Mouse (Mus musculus) cerebellum, adult 2 months (tissue): ENCODE measurements around the gene Wipf3.

Experiments
- CTCF ChIP-seq: fragments of 200-500 bp; IDR thresholded peaks from 2 replicates; pipeline ENCODE4 v1.5.1; 2011; ENCODE audit warnings: low read depth, mild to moderate bottlenecking, control low read depth, low read length, moderate library complexity, borderline replicate concordance; ENCODE audit not compliant: insufficient read depth
- POLR2A ChIP-seq: fragments of 200-500 bp; IDR thresholded peaks from 2 replicates; pipeline ENCODE4 v1.6.1; 2011; ENCODE audit warnings: low read length, control low read depth, borderline replicate concordance; ENCODE audit not compliant: insufficient read depth

DNA sequence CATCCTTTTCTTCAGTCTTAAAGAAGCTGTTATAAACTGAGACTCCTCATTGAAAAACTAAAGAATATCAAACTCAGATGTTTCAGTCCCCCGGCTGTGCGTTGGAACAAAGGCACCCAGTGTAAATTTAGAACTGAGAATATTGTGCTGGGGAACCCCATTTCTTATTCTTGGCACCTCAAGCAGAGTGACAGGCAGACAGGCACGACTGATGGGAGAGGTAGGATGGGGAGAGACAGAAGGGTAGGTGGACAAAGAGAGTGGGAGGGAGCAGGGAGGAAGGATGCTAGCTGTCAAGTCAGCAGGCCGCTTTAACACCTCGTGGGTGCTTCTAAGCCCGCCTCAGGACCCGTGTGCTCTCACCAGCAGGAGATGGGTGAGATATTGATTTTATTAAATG, 113.4 kb downstream of the Wipf3 start:
- TF ChIP-seq CTCF, result no peak
- no peak for TF ChIP-seq POLR2A
